Mouse (Mus musculus) lung, embryonic 16.5 days (tissue): ENCODE data around the gene Dnhd1. TPM values are rescaled to one million over a fixed set of nuclear protein-coding genes. Genes with fewer than 3 reads are reported as not detected.

Experiments
- ATAC-seq: fragments of 200-750 bp; cut with Nextera tagmentation; 2 replicates; pipeline ENCODE4 v1.8.0; 2017; ENCODE audit warnings: low read depth, mild to moderate bottlenecking, moderate library complexity
- H3K27ac ChIP-seq: fragments of 300-500 bp; sonication (generic); 2 replicates; pipeline ENCODE4 v1.5.1; 2014; ENCODE audit warnings: mild to moderate bottlenecking, control low read depth, low read length
- H3K27me3 ChIP-seq: fragments of 300-500 bp; sonication (generic); 2 replicates; pipeline ENCODE4 v1.6.1; 2014; ENCODE audit warnings: low read depth, low read length, mixed read lengths; ENCODE audit not compliant: control insufficient read depth, insufficient read depth
- H3K36me3 ChIP-seq: fragments of 300-500 bp; sonication (generic); 2 replicates; pipeline ENCODE4 v1.6.1; 2014; ENCODE audit warnings: low read length; ENCODE audit not compliant: control insufficient read depth, insufficient read depth
- H3K4me1 ChIP-seq: fragments of 300-500 bp; sonication (generic); replicated peaks from 2 replicates; pipeline ENCODE4 v1.6.1; 2014; ENCODE audit warnings: low read length, mixed read lengths; ENCODE audit not compliant: control insufficient read depth, insufficient read depth
- H3K4me2 ChIP-seq: fragments of 300-500 bp; sonication (generic); 2 replicates; pipeline ENCODE4 v1.6.1; 2014; ENCODE audit warnings: low read depth, low read length, control low read depth
- H3K4me3 ChIP-seq: fragments of 300-500 bp; sonication (generic); 2 replicates; pipeline ENCODE4 v1.5.1; 2014; ENCODE audit warnings: mild to moderate bottlenecking, low read length, control low read depth
- H3K9ac ChIP-seq: fragments of 300-500 bp; sonication (generic); 2 replicates; pipeline ENCODE4 v1.6.1; 2014; ENCODE audit warnings: low read length, control low read depth
- H3K9me3 ChIP-seq: fragments of 300-500 bp; sonication (generic); 2 replicates; pipeline ENCODE4 v1.6.1; 2016; ENCODE audit warnings: low read length; ENCODE audit not compliant: control insufficient read depth
- WGBS: fragments of 180-500 bp; shearing (Covaris S2); extraction: QIAGEN DNeasy Blood & Tissue Kit; methylation state at CpG from one replicate; pipeline ENCODE4 v1.1.7; 2014; 5-methylcytosine and 5-hydroxymethylcytosine counted together
- polyA plus RNA-seq: library from polyadenylated mRNA; unstranded; fragments of >200 nt; fragmentation: Nextera tagmentation; extraction: Ambion mirVana; gene quantifications from 2 replicates; pipeline ENCODE4 v1.2.1, GENCODE M21; 2015

Gene Dnhd1
- polyA plus RNA-seq, 1 experiment from 2014 or later, result 0.55 TPM

DNA sequence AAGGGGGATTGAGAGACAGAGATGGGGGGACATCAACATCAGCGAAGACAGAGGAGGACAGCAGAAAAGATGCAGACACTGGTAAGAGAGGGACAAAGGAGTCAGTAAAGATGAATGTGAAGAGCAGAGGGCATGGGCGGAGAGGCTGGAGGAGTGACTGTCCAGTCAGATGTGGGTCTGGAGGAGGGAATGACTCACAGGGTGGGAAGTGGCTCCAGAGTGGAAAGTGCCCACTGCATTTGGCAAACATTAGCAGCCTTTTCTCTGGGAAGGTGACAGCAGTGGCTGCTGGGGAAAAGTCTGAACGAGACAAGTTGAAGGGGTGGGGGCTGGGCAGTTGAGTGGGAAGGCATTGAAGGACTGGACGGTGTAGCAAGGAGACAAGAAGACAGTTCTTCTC, 29.6 kb upstream of the Dnhd1 start:
- Histone ChIP-seq H3K27me3 (no peaks in the 10 kb centered on the region), H3K4me3 (no peak overlapping the region), H3K4me1 (peaks cover 32% of the 10 kb centered on the region), H3K9ac (no peak overlapping the region), H3K27ac (peak overlapping the region; percentile 93), H3K4me2 (no peak overlapping the region), H3K36me3 (peaks cover 39% of the 10 kb centered on the region), H3K9me3 (no peaks in the 10 kb centered on the region)
- WGBS, result 49% methylated on average over 4 of the region's 4 CpGs
- peak; percentile 53 for ATAC-seq

GRCm38 (mm10) chr7:105621646-105622292, 28.9 kb upstream of the Dnhd1 start:
- WGBS, result 43% methylated on average over 8 of the region's 8 CpGs
- Histone ChIP-seq H3K4me3 (no peak overlapping the region), H3K4me2 (peak overlapping the region; percentile 9; the same call in 1 of the 2 replicates), H3K9ac (no peak overlapping the region), H3K27me3 (no peaks in the 10 kb centered on the region), H3K36me3 (peaks cover 36% of the 10 kb centered on the region), H3K27ac (peak overlapping the region; percentile 93), H3K9me3 (no peaks in the 10 kb centered on the region), H3K4me1 (peaks cover 34% of the 10 kb centered on the region)
- peak; percentile 71 for ATAC-seq

DNA sequence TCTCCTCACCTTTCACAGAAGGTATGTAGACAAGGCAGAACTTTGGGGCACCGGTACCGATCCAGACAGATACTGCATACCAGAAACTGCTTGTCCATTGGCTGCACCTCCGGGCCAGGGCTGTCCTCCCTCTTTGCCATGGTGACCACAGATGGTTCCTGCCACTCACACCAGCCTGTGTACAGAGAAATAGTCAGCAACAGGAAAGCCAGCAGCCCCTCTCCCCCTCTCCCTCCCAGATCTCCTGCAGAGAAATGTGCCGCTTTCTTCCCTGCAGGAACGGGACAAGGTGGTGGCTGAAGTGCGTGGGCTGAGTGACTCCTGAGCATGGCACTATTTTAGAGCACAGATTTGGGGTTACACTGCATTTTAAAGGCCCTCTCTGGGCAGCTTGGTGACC, 25.2 kb upstream of the Dnhd1 start:
- Histone ChIP-seq H3K4me3 (no peak overlapping the region), H3K9ac (no peak overlapping the region), H3K4me2 (peak overlapping the region; percentile 10; the same call in 1 of the 2 replicates), H3K4me1 (peaks cover 43% of the 10 kb centered on the region), H3K9me3 (no peaks in the 10 kb centered on the region), H3K27me3 (no peaks in the 10 kb centered on the region), H3K27ac (peak overlapping the region; percentile 59), H3K36me3 (peaks cover 12% of the 10 kb centered on the region)
- 36% methylated on average over 6 of the region's 6 CpGs for WGBS
- ATAC-seq, result peak; percentile 32; the same call in 1 of the 2 replicates

GRCm38 (mm10) chr7:105628633-105629032, 22.0 kb upstream of the Dnhd1 start:
- no peak overlapping the region for H3K9ac ChIP-seq
- peak; percentile 66 for ATAC-seq
- H3K4me2 ChIP-seq, result no peak overlapping the region

DNA sequence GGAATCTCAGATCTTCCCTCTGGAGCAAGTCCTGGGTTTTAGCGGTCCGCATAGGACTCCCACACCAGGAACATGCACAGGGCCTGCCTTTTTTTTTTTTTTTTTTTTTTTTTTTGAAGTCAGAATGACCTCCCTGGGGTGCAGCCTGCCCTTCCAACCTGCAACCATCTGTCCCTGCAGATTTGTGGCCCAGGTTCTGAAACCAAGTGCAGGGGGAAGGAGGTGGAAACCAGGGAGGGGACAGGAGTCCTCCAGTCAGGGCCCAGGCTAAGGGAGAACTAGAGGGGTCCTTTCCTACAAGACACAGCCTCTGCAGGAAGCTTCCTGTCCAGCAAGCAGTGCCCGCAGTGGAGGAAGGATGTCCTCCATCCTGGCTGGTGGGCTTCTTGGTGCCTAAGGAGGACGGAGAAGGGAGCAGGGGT, 18.1 kb upstream of the Dnhd1 start:
- peak; percentile 3; the same call in 1 of the 2 replicates for ATAC-seq
- 0 out of 2 replicates have a peak overlapping the region, but pooled peaks have one; percentile 4 for H3K27ac ChIP-seq
- peaks cover 29% of the 10 kb centered on the region for H3K4me1 ChIP-seq
- H3K9me3 ChIP-seq, result no peaks in the 10 kb centered on the region
- peaks cover 7% of the 10 kb centered on the region for H3K36me3 ChIP-seq
- H3K27me3 ChIP-seq, result no peaks in the 10 kb centered on the region
- H3K4me2 ChIP-seq, result peak overlapping the region; percentile 82
- H3K4me3 ChIP-seq, result peak overlapping the region; percentile 79
- H3K9ac ChIP-seq, result peak overlapping the region; percentile 90
- WGBS, result 17% methylated on average over 4 of the region's 4 CpGs

More at GRCm38 (mm10) chr7:105628633-105629032, 22.0 kb upstream of the Dnhd1 start:
- Histone ChIP-seq H3K4me3 (no peak overlapping the region), H3K9me3 (no peaks in the 10 kb centered on the region), H3K27ac (peak overlapping the region; percentile 68), H3K36me3 (peaks cover 8% of the 10 kb centered on the region), H3K4me1 (peaks cover 34% of the 10 kb centered on the region), H3K27me3 (no peaks in the 10 kb centered on the region)
- WGBS, result 16% methylated on average over 3 of the region's 3 CpGs

- H3K27me3 ChIP-seq, result no peaks in the 10 kb centered on the region
- peak within 1 kb of the TSS; percentile 74 for H3K27ac ChIP-seq
- H3K4me3 ChIP-seq, result peak within 1 kb of the TSS; percentile 79
- peak within 1 kb of the TSS; percentile 90 for H3K9ac ChIP-seq
- no peaks in the 10 kb centered on the region for H3K9me3 ChIP-seq
- under 1% methylated on average over 45 of the region's 71 CpGs for WGBS
- peaks cover 11% of the 10 kb centered on the region for H3K36me3 ChIP-seq
- peak within 1 kb of the TSS; percentile 82 for H3K4me2 ChIP-seq
- ATAC-seq, result peak; percentile 94
- H3K4me1 ChIP-seq, result peaks cover 28% of the 10 kb centered on the region
These were observed 17.4 kb upstream of the Dnhd1 start, which contains the start of gene Trim3 for GRCm38 (mm10) chr7:105633127-105633800. Gene Trim3 (minus strand): TSS chr7:105633571.

GRCm38 (mm10) chr7:105633801-105634135, 16.9 kb upstream of the Dnhd1 start:
- peaks cover 11% of the 10 kb centered on the region for H3K36me3 ChIP-seq
- peak overlapping the region; percentile 79 for H3K4me3 ChIP-seq
- peaks cover 26% of the 10 kb centered on the region for H3K4me1 ChIP-seq
- no peaks in the 10 kb centered on the region for H3K27me3 ChIP-seq
- peak overlapping the region; percentile 82 for H3K4me2 ChIP-seq
- H3K9me3 ChIP-seq, result no peaks in the 10 kb centered on the region
- H3K27ac ChIP-seq, result peak overlapping the region; percentile 60
- no peak; the same call in 1 of the 2 replicates for ATAC-seq
- WGBS, result 5% methylated on average over 10 of the region's 10 CpGs
- peak overlapping the region; percentile 90 for H3K9ac ChIP-seq

DNA sequence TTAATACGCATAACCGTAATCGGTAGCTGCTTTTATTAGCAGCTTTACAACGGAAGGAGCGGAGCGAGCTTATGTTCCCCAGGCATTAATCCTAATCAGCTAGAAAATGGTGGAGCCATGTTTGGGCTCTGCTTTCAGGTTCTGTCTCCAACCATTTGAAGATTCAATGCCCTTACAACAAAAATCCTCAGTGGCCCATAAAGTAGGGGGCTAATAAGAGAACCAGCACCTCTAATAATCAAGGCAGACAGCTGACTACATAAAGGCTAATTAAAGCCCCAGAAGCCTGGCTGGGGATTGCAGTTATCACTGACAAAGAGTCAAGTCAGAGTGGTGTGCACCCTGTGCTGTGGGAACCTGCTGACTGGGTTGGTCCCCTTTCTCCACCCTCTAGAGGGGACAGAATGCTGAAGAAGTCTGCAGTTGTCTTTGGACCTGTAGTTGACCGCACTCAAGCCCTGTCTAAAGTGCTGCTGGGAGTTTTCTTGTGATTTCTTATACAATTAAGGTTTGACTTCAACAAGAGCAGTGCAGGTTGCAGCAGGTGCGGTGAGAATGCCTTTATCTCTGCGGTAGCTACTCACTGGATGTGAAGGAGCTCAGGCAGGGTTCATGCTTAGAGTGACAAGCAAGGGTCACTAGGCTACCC, 16.2 kb upstream of the Dnhd1 start:
- H3K4me3 ChIP-seq, result no peak overlapping the region; the same call in 1 of the 2 replicates
- H3K36me3 ChIP-seq, result peaks cover 11% of the 10 kb centered on the region
- no peak for ATAC-seq
- 55% methylated on average over 9 of the region's 9 CpGs for WGBS
- peaks cover 23% of the 10 kb centered on the region for H3K4me1 ChIP-seq
- no peak overlapping the region for H3K27ac ChIP-seq
- peak overlapping the region; percentile 82 for H3K4me2 ChIP-seq
- no peaks in the 10 kb centered on the region for H3K9me3 ChIP-seq
- peak overlapping the region; percentile 90 for H3K9ac ChIP-seq
- H3K27me3 ChIP-seq, result no peaks in the 10 kb centered on the region

DNA sequence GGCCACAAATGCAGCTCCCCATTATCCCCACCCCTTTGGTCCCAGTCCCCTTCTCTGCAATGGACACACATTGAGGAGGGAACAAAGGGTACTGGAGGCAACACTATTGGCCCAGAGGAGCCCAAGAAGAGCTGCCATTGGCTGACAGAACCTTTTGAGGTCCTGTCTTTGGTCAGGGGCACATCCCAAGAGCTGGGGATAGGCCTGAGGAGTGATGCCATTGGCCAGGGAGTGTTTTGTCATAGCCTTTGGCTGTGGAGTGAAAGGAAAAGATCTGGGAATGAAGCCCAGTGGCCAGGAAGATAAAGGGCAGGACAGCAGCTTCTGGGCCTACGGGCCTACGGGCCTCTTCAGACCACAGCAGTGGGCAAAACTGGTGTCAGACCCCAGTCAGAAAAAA, 14.9 kb upstream of the Dnhd1 start:
- no peak overlapping the region for H3K4me2 ChIP-seq
- no peaks in the 10 kb centered on the region for H3K27me3 ChIP-seq
- WGBS, result 85% methylated on average over 2 of the region's 2 CpGs
- no peak overlapping the region for H3K4me3 ChIP-seq
- H3K4me1 ChIP-seq, result peaks cover 20% of the 10 kb centered on the region
- no peak for ATAC-seq
- H3K9me3 ChIP-seq, result no peaks in the 10 kb centered on the region
- no peak overlapping the region for H3K9ac ChIP-seq
- H3K27ac ChIP-seq, result no peak overlapping the region
- H3K36me3 ChIP-seq, result peaks cover 11% of the 10 kb centered on the region
